Mouse (Mus musculus): Measurements from ENCODE around the gene Rab43. TPM values are rescaled to one million over a fixed set of nuclear protein-coding genes. Genes with fewer than 3 reads are reported as not detected.

The Rab43 gene
- polyA plus RNA-seq, 1 experiment from 2014 or later: 11.7 TPM

- no peaks in the 10 kb centered on the region for H3K4me1 ChIP-seq (replicated peaks; ENCODE audit: control insufficient read depth, insufficient read depth, low read length)
- DNase-seq (ENCODE audit: low spot score) (no peak), ATAC-seq (replicated peaks; ENCODE audit: low FRiP score, low TSS enrichment, low read depth) (no peak)
- H3K36me3 ChIP-seq (ENCODE audit: control insufficient read depth, insufficient read depth, low read length): no peaks in the 10 kb centered on the region
- no peak overlapping the region for H3K27ac ChIP-seq (ENCODE audit: low read depth)
- no peaks in the 10 kb centered on the region for H3K9me3 ChIP-seq (ENCODE audit: control insufficient read depth, low read length)
- no peak overlapping the region for H3K4me2 ChIP-seq (ENCODE audit: low read length)
- 85% methylated on average over 6 of the region's 6 CpGs for WGBS
- no peaks in the 10 kb centered on the region for H3K27me3 ChIP-seq (replicated peaks; ENCODE audit: control insufficient read depth, insufficient read depth, low read length)
- no peak overlapping the region for H3K9ac ChIP-seq (ENCODE audit: low read length)
- no peak overlapping the region for H3K4me3 ChIP-seq (ENCODE audit: low read depth, low read length)
Measured at GRCm38 (mm10) chr6:87751574-87751973, 60.4 kb downstream of the Rab43 start.

DNA sequence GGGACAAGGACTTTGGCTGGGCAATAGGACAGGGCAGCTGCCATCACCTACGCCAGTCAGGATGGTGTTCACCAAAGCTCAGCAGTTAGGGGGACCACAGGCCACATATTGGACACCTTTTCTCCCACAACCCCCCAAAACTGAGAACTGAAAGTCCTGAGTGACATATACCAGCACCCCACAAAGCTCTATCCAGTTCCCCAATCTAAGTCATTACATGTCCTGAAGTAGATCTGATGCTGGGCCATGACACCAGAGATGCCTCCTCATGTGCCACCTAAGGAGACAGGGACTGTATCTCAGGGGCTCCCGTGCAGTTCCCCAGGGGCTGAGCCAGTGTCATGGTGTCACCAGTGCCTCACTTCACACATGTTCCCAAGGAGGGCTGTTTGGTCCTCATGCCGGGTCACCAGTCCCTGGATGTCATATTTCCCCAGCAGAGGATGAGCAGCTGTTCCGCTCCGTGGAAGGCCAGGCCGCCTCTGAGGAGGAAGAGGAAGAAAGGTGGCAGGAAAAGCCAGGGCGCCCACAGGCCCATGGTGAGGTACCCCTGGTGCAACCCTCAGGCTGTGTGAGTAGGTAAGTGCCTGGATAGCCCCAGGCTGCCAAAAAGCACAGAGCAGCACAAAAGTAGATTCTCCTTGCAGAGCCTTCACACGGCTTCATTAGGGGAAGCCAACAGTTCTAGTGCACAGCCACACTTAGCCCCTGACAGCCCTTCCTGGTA is 61.6 kb downstream of the Rab43 start:
- no peak overlapping the region for H3K27ac ChIP-seq (ENCODE audit: low read depth)
- H3K9me3 ChIP-seq (ENCODE audit: control insufficient read depth, low read length): no peaks in the 10 kb centered on the region
- no peaks in the 10 kb centered on the region for H3K36me3 ChIP-seq (ENCODE audit: control insufficient read depth, insufficient read depth, low read length)
- no peak overlapping the region for H3K4me3 ChIP-seq (ENCODE audit: low read depth, low read length)
- ATAC-seq (replicated peaks; ENCODE audit: low FRiP score, low TSS enrichment, low read depth) (no peak), DNase-seq (ENCODE audit: low spot score) (no peak)
- no peak overlapping the region for H3K9ac ChIP-seq (ENCODE audit: low read length)
- H3K4me1 ChIP-seq (replicated peaks; ENCODE audit: control insufficient read depth, insufficient read depth, low read length): no peaks in the 10 kb centered on the region
- H3K4me2 ChIP-seq (ENCODE audit: low read length): no peak overlapping the region
- no peaks in the 10 kb centered on the region for H3K27me3 ChIP-seq (replicated peaks; ENCODE audit: control insufficient read depth, insufficient read depth, low read length)
- WGBS: 85% methylated on average over 8 of the region's 8 CpGs

DNA sequence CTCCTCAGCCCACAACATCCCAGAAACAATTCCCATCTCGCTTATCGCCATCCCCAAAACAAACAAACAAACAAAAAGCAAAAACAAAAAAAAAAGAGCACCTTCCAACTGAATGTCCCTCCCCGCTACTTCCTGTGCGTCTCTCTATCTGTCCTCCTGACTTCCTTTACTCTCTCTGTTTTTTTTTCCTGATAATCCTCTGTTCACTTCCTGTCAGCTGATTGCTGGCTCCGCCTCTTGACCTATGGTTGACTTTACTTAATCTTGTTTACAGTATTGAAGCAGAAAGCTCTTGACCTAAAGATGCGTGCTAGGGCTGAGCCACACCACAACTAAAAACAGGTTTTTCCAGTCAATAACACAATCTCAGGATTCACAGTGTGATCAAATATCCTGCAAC is 63.4 kb downstream of the Rab43 start:
- Histone ChIP-seq H3K4me2 (ENCODE audit: low read length) (no peak overlapping the region), H3K27ac (ENCODE audit: low read depth) (no peak overlapping the region), H3K27me3 (replicated peaks; ENCODE audit: control insufficient read depth, insufficient read depth, low read length) (no peaks in the 10 kb centered on the region), H3K4me3 (ENCODE audit: low read depth, low read length) (no peak overlapping the region), H3K4me1 (replicated peaks; ENCODE audit: control insufficient read depth, insufficient read depth, low read length) (no peaks in the 10 kb centered on the region), H3K9me3 (ENCODE audit: control insufficient read depth, low read length) (no peaks in the 10 kb centered on the region), H3K36me3 (ENCODE audit: control insufficient read depth, insufficient read depth, low read length) (no peaks in the 10 kb centered on the region), H3K9ac (ENCODE audit: low read length) (no peak overlapping the region)
- 77% methylated on average over 6 of the region's 6 CpGs for WGBS
- DNase-seq (ENCODE audit: low spot score) (no peak), ATAC-seq (replicated peaks; ENCODE audit: low FRiP score, low TSS enrichment, low read depth) (no peak)

GRCm38 (mm10) chr6:87748078-87748477 is 63.9 kb downstream of the Rab43 start:
- H3K27me3 ChIP-seq (replicated peaks; ENCODE audit: control insufficient read depth, insufficient read depth, low read length): no peaks in the 10 kb centered on the region
- H3K27ac ChIP-seq (ENCODE audit: low read depth): no peak overlapping the region
- H3K4me2 ChIP-seq (ENCODE audit: low read length): no peak overlapping the region
- WGBS: 81% methylated on average over 2 of the region's 2 CpGs
- H3K4me3 ChIP-seq (ENCODE audit: low read depth, low read length): no peak overlapping the region
- H3K36me3 ChIP-seq (ENCODE audit: control insufficient read depth, insufficient read depth, low read length): no peaks in the 10 kb centered on the region
- no peaks in the 10 kb centered on the region for H3K9me3 ChIP-seq (ENCODE audit: control insufficient read depth, low read length)
- DNase-seq (ENCODE audit: low spot score) (no peak), ATAC-seq (replicated peaks; ENCODE audit: low FRiP score, low TSS enrichment, low read depth) (no peak)
- no peak overlapping the region for H3K9ac ChIP-seq (ENCODE audit: low read length)
- H3K4me1 ChIP-seq (replicated peaks; ENCODE audit: control insufficient read depth, insufficient read depth, low read length): no peaks in the 10 kb centered on the region

DNA sequence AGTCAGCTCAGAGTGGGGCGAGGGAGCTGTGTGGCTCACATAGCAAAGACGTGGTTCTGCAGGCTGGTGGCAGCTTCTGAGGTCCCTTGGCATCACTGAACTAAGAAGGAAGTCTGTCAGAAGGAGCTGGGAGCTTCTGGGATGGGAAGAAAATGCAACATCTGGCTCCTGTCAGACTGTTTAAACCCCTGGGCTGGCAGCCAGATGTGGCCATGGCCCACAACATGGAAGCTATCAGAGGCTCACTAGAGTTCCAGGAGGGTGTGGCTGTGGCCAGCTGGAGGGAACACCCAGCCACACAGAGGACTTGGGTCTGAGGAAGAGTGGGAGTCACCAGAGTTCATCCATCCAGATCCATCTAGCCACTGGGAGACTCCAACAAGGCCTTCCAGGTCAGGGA is 65.1 kb downstream of the Rab43 start:
- Histone ChIP-seq H3K4me1 (replicated peaks; ENCODE audit: control insufficient read depth, insufficient read depth, low read length) (no peaks in the 10 kb centered on the region), H3K4me3 (ENCODE audit: low read depth, low read length) (no peak overlapping the region), H3K36me3 (ENCODE audit: control insufficient read depth, insufficient read depth, low read length) (no peaks in the 10 kb centered on the region), H3K27ac (ENCODE audit: low read depth) (peak overlapping the region; percentile 30; the same call in 1 of the 2 replicates), H3K9ac (ENCODE audit: low read length) (no peak overlapping the region), H3K27me3 (replicated peaks; ENCODE audit: control insufficient read depth, insufficient read depth, low read length) (no peaks in the 10 kb centered on the region), H3K4me2 (ENCODE audit: low read length) (no peak overlapping the region), H3K9me3 (ENCODE audit: control insufficient read depth, low read length) (no peaks in the 10 kb centered on the region)
- DNase-seq (ENCODE audit: low spot score): no peak
- no peak for ATAC-seq (replicated peaks; ENCODE audit: low FRiP score, low TSS enrichment, low read depth)
- WGBS: 63% methylated on average over 2 of the region's 2 CpGs

- Histone ChIP-seq H3K27me3 (replicated peaks; ENCODE audit: control insufficient read depth, insufficient read depth, low read length) (no peaks in the 10 kb centered on the region), H3K4me2 (ENCODE audit: low read length) (no peak overlapping the region), H3K9ac (ENCODE audit: low read length) (no peak overlapping the region), H3K27ac (ENCODE audit: low read depth) (no peak overlapping the region), H3K4me1 (replicated peaks; ENCODE audit: control insufficient read depth, insufficient read depth, low read length) (no peaks in the 10 kb centered on the region), H3K4me3 (ENCODE audit: low read depth, low read length) (no peak overlapping the region), H3K9me3 (ENCODE audit: control insufficient read depth, low read length) (no peaks in the 10 kb centered on the region), H3K36me3 (ENCODE audit: control insufficient read depth, insufficient read depth, low read length) (no peaks in the 10 kb centered on the region)
- no peak for ATAC-seq (replicated peaks; ENCODE audit: low FRiP score, low TSS enrichment, low read depth)
- WGBS: 51% methylated on average over 3 of the region's 3 CpGs
- no peak for DNase-seq (ENCODE audit: low spot score)
Measured at GRCm38 (mm10) chr6:87746059-87746458, 65.9 kb downstream of the Rab43 start.

DNA sequence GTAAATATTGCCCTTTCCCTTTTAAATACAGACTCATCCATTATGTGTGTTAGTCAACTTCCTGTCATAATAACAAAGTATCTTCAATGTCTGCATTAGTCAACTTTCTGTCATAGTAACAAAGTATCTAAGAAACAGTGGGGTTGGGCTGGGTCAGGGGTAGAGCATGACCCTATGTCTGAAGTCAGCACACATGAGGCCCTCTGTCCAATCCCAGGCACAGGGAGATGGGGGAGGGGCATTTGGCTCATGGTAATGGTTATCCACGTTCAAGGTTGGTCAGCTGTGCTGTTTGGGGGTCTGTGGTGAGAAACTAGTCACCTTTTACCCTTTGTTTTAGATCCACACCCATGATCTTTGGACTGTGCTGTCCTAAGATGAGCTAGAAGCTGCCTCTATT is 66.7 kb downstream of the Rab43 start:
- no peaks in the 10 kb centered on the region for H3K9me3 ChIP-seq (ENCODE audit: control insufficient read depth, low read length)
- H3K27ac ChIP-seq (ENCODE audit: low read depth): no peak overlapping the region
- DNase-seq (ENCODE audit: low spot score) (no peak), ATAC-seq (replicated peaks; ENCODE audit: low FRiP score, low TSS enrichment, low read depth) (no peak)
- H3K27me3 ChIP-seq (replicated peaks; ENCODE audit: control insufficient read depth, insufficient read depth, low read length): no peaks in the 10 kb centered on the region
- no peaks in the 10 kb centered on the region for H3K36me3 ChIP-seq (ENCODE audit: control insufficient read depth, insufficient read depth, low read length)
- H3K9ac ChIP-seq (ENCODE audit: low read length): no peak overlapping the region
- H3K4me1 ChIP-seq (replicated peaks; ENCODE audit: control insufficient read depth, insufficient read depth, low read length): no peaks in the 10 kb centered on the region
- WGBS: 45% methylated on average over 1 of the region's 1 CpGs
- H3K4me3 ChIP-seq (ENCODE audit: low read depth, low read length): no peak overlapping the region
- H3K4me2 ChIP-seq (ENCODE audit: low read length): no peak overlapping the region

- Histone ChIP-seq H3K4me3 (ENCODE audit: low read depth, low read length) (no peak overlapping the region), H3K9ac (ENCODE audit: low read length) (no peak overlapping the region), H3K27me3 (replicated peaks; ENCODE audit: control insufficient read depth, insufficient read depth, low read length) (no peaks in the 10 kb centered on the region), H3K4me1 (replicated peaks; ENCODE audit: control insufficient read depth, insufficient read depth, low read length) (no peaks in the 10 kb centered on the region), H3K9me3 (ENCODE audit: control insufficient read depth, low read length) (no peaks in the 10 kb centered on the region), H3K36me3 (ENCODE audit: control insufficient read depth, insufficient read depth, low read length) (no peaks in the 10 kb centered on the region), H3K4me2 (ENCODE audit: low read length) (no peak overlapping the region), H3K27ac (ENCODE audit: low read depth) (no peak overlapping the region)
- WGBS: 92% methylated on average over 3 of the region's 3 CpGs
- ATAC-seq (replicated peaks; ENCODE audit: low FRiP score, low TSS enrichment, low read depth): no peak
- no peak for DNase-seq (ENCODE audit: low spot score)
Measured at GRCm38 (mm10) chr6:87744632-87745031, 67.3 kb downstream of the Rab43 start.

DNA sequence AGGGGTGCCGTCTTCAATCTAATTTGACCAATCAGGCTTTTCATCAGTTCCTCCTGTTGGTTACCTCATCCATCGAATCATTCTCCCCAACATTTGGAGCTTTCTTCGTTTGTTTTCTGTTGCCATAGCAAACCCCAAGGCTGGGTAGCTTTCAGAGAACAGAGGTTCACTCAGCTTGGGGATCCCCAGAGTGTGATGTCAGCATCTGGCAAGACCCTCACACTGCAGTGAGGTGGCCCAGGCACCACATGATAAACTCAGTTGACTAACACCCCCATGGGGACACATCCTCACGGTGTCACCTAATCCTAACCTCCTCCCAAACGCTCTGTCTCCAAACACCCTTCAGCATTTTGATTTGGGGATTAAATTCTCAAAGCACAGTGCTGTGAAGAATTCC is 68.7 kb downstream of the Rab43 start:
- no peaks in the 10 kb centered on the region for H3K4me1 ChIP-seq (replicated peaks; ENCODE audit: control insufficient read depth, insufficient read depth, low read length)
- H3K9me3 ChIP-seq (ENCODE audit: control insufficient read depth, low read length): no peaks in the 10 kb centered on the region
- ATAC-seq (replicated peaks; ENCODE audit: low FRiP score, low TSS enrichment, low read depth) (no peak), DNase-seq (ENCODE audit: low spot score) (no peak)
- H3K9ac ChIP-seq (ENCODE audit: low read length): no peak overlapping the region
- H3K27me3 ChIP-seq (replicated peaks; ENCODE audit: control insufficient read depth, insufficient read depth, low read length): no peaks in the 10 kb centered on the region
- H3K4me3 ChIP-seq (ENCODE audit: low read depth, low read length): no peak overlapping the region
- no peak overlapping the region for H3K4me2 ChIP-seq (ENCODE audit: low read length)
- 74% methylated on average over 5 of the region's 5 CpGs for WGBS
- H3K36me3 ChIP-seq (ENCODE audit: control insufficient read depth, insufficient read depth, low read length): no peaks in the 10 kb centered on the region
- H3K27ac ChIP-seq (ENCODE audit: low read depth): no peak overlapping the region

Data from intestine, embryonic 14.5 days (tissue).